Mouse (Mus musculus) forebrain, embryonic 12.5 days (tissue): ENCODE measurements around the gene Nfkb1. TPM values are rescaled to one million over a fixed set of nuclear protein-coding genes. Genes with fewer than 3 reads are reported as not detected.

Experiments used
- polyA plus RNA-seq: library from polyadenylated mRNA; unstranded; fragments of >200 nt; fragmentation: Nextera tagmentation; extraction: Ambion mirVana; gene quantifications from 2 replicates; pipeline ENCODE4 v1.2.1, GENCODE M21; 2016

Gene Nfkb1
- polyA plus RNA-seq, 1 experiment from 2014 or later: 9.7 TPM

Other genes starting within 250 kb of the Nfkb1 start
- gene Manba, start 205.9 kb downstream of the Nfkb1 start, polyA plus RNA-seq: 3.6 and 4.6 TPM in 2 replicates
- 11.0 and 13.2 TPM in 2 replicates for gene Slc39a8, start 133.7 kb upstream of the Nfkb1 start, polyA plus RNA-seq